Mouse (Mus musculus) testis, adult 2 months (tissue): ENCODE data around the gene Armh1. TPM values are rescaled to one million over a fixed set of nuclear protein-coding genes. Genes with fewer than 3 reads are reported as not detected.
A peak's percentile ranks its signal among the peaks of the same experiment; 100 is the strongest.

ENCODE experiments used
- H3K27ac ChIP-seq: fragments of 200-500 bp; 2 replicates; pipeline ENCODE4 v1.5.1; 2012; ENCODE audit warnings: low read depth, low read length; ENCODE audit not compliant: control insufficient read depth, insufficient read depth
- H3K27me3 ChIP-seq: fragments of 200-500 bp; 2 replicates; pipeline ENCODE4 v1.6.1; 2012; ENCODE audit warnings: mild to moderate bottlenecking, low read length, moderate library complexity; ENCODE audit not compliant: control insufficient read depth, insufficient read depth
- H3K36me3 ChIP-seq: fragments of 200-500 bp; 2 replicates; pipeline ENCODE4 v1.6.1; 2012; ENCODE audit warnings: mild to moderate bottlenecking, low read length; ENCODE audit not compliant: control insufficient read depth, insufficient read depth
- H3K4me1 ChIP-seq: fragments of 200-500 bp; 2 replicates; pipeline ENCODE4 v1.6.1; 2012; ENCODE audit warnings: low read length; ENCODE audit not compliant: control insufficient read depth, insufficient read depth
- H3K4me3 ChIP-seq: fragments of 200-500 bp; 2 replicates; pipeline ENCODE4 v1.5.1; 2012; ENCODE audit warnings: low read depth, mild to moderate bottlenecking, low read length, moderate library complexity, mixed read lengths; ENCODE audit not compliant: control insufficient read depth
- CTCF ChIP-seq: fragments of 200-500 bp; IDR thresholded peaks from 2 replicates; pipeline ENCODE4 v1.5.1; 2012; ENCODE audit warnings: low read depth, mild to moderate bottlenecking, inconsistent platforms, low read length, moderate library complexity; ENCODE audit not compliant: control insufficient read depth, insufficient read depth, insufficient replicate concordance
- POLR2A ChIP-seq: fragments of 200-500 bp; IDR thresholded peaks from 2 replicates; pipeline ENCODE4 v1.6.1; 2012; ENCODE audit warnings: low read depth, mild to moderate bottlenecking, inconsistent platforms, low read length, moderate library complexity; ENCODE audit not compliant: control insufficient read depth
- polyA plus RNA-seq: library from polyadenylated mRNA; depleted of rRNA; stranded (reverse); fragments of >200 nt; gene quantifications from 2 replicates; pipeline ENCODE4 v1.2.3, GENCODE M21; 2012

The Armh1 gene
- polyA plus RNA-seq, 1 experiment, result 154 TPM

GRCm38 (mm10) chr4:117253218-117254016 is 1.5 kb upstream of the Armh1 start:
- Histone ChIP-seq H3K27me3 (no peaks in the 10 kb centered on the region), H3K27ac (no peak overlapping the region), H3K4me3 (peak overlapping the region; percentile 94), H3K36me3 (no peaks in the 10 kb centered on the region), H3K4me1 (peaks cover 4% of the 10 kb centered on the region)
- TF ChIP-seq POLR2A (no peak), CTCF (no peak)

GRCm38 (mm10) chr4:117252755-117253154 is 830 bp upstream of the Armh1 start:
- peak overlapping the region; percentile 79; the same call in 1 of the 2 replicates for H3K27ac ChIP-seq

GRCm38 (mm10) chr4:117252351-117252750 is 426 bp upstream of the Armh1 start:
- no peak for TF ChIP-seq POLR2A
- no peak for TF ChIP-seq CTCF
- peaks cover 4% of the 10 kb centered on the region for H3K4me1 ChIP-seq
- H3K27ac ChIP-seq, result peak overlapping the region; percentile 79
- H3K36me3 ChIP-seq, result no peaks in the 10 kb centered on the region
- H3K4me3 ChIP-seq, result peak overlapping the region; percentile 94
- H3K27me3 ChIP-seq, result no peaks in the 10 kb centered on the region

More at GRCm38 (mm10) chr4:117252755-117253154, 830 bp upstream of the Armh1 start:
- H3K27me3 ChIP-seq, result no peaks in the 10 kb centered on the region
- H3K4me3 ChIP-seq, result peak overlapping the region; percentile 94
- no peaks in the 10 kb centered on the region for H3K36me3 ChIP-seq
- TF ChIP-seq POLR2A (no peak), CTCF (no peak)
- H3K4me1 ChIP-seq, result peaks cover 4% of the 10 kb centered on the region

- Histone ChIP-seq H3K36me3 (no peaks in the 10 kb centered on the region), H3K27ac (peak overlapping the region; percentile 65), H3K4me3 (peak overlapping the region; percentile 94; the same call in 1 of the 2 replicates), H3K27me3 (no peaks in the 10 kb centered on the region), H3K4me1 (peaks cover 4% of the 10 kb centered on the region)
- no peak for TF ChIP-seq CTCF
These were observed 943 bp downstream of the Armh1 start for GRCm38 (mm10) chr4:117250982-117251381.

- H3K27me3 ChIP-seq, result no peaks in the 10 kb centered on the region
- no peaks in the 10 kb centered on the region for H3K36me3 ChIP-seq
- H3K27ac ChIP-seq, result no peak overlapping the region
- TF ChIP-seq POLR2A, result no peak
- TF ChIP-seq CTCF, result no peak
- H3K4me1 ChIP-seq, result no peaks in the 10 kb centered on the region
- no peak overlapping the region for H3K4me3 ChIP-seq
These were observed 11.1 kb downstream of the Armh1 start for GRCm38 (mm10) chr4:117240867-117241266.

GRCm38 (mm10) chr4:117239153-117239552 is 12.8 kb downstream of the Armh1 start:
- H3K4me3 ChIP-seq, result no peak overlapping the region
- H3K4me1 ChIP-seq, result no peaks in the 10 kb centered on the region
- TF ChIP-seq CTCF, result no peak
- no peak for TF ChIP-seq POLR2A
- H3K27ac ChIP-seq, result no peak overlapping the region
- no peaks in the 10 kb centered on the region for H3K27me3 ChIP-seq
- H3K36me3 ChIP-seq, result no peaks in the 10 kb centered on the region; the same call in 1 of the 2 replicates

- TF ChIP-seq POLR2A, result no peak
- no peak for TF ChIP-seq CTCF
- H3K27me3 ChIP-seq, result no peaks in the 10 kb centered on the region
- H3K4me3 ChIP-seq, result no peak overlapping the region
- no peak overlapping the region for H3K27ac ChIP-seq
- no peaks in the 10 kb centered on the region for H3K4me1 ChIP-seq
- H3K36me3 ChIP-seq, result no peaks in the 10 kb centered on the region; the same call in 1 of the 2 replicates
These were observed 16.1 kb downstream of the Armh1 start for GRCm38 (mm10) chr4:117235822-117236221.
